Mouse (Mus musculus) fibroblast of lung, adult 2 months (primary cell): ENCODE data around the gene Spock2.
"Not testable (repeated sequence)": the region's sequence is repeated elsewhere in the genome, so short reads cannot be mapped to it uniquely, and the experiment has no call there.

Source experiments
- DNase-seq: peaks from one replicate; pipeline ENCODE4 v3.0.0-alpha.2; 2011; ENCODE audit warnings: low read depth

Spock2 gene

DNA sequence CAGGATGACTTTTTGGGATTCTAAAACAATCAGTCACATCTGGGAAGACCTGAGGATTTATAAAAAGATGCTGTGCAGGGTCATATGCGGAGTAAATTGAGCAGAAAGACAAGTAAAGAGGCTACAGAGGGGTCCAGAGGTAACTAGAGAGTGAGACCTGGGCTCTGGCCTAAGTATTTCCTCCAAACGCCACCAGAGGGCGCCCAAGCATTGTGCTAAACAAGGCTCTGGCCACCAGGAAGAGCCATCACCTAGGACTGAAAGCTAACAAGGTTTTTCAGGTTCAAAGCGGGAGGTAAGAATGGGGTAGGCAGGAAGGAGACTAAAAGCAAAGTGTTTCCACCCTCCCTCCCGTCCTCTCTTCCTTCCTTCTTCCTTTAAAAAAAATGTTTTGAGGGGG is 42.1 kb downstream of the Spock2 start:
- DNase-seq: peak; percentile 27

- DNase-seq: peak; percentile 48
Observed at GRCm38 (mm10) chr10:60151107-60151663, 45.2 kb downstream of the Spock2 start.

GRCm38 (mm10) chr10:60156016-60156415 is 50.0 kb downstream of the Spock2 start:
- DNase-seq: no peak

DNA sequence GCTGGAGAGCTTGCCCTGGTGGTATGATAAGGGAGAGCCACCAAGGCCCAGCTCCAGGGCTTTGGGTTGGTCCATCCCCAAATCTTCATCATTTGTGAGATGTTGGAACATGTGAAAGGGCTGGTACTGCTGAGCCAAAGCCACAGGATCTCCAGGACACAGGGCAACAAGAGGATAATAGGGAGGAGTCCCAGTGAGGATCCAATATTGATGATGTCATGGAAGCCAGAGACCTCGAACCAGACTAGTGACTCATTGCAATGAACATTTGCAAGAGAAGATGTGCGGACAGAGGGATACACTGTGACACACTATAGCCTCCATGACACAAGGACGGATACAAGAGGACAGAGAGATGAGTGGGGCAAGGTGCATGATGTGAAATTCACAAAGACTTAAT is 52.1 kb downstream of the Spock2 start:
- DNase-seq: no peak

GRCm38 (mm10) chr10:60161397-60161796 is 55.4 kb downstream of the Spock2 start:
- not testable (repeated sequence) for DNase-seq

- not testable (repeated sequence) for DNase-seq
Observed at GRCm38 (mm10) chr10:60162184-60162972, 56.4 kb downstream of the Spock2 start.

DNA sequence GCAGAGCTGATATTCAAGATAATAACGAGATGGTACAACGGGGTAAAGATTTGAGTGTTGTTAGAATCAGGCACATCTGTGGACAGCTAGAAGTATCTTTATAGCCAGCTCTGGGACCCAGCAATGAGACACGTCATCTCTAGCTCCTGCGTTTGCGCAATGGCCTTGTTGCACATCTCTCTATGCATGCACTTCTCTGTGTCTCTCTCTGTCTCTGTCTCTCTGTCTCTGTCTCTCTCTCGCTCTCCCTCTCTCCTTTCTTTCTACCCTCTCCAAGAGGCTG is 56.9 kb downstream of the Spock2 start:
- DNase-seq: no peak

GRCm38 (mm10) chr10:60164869-60165268 is 58.9 kb downstream of the Spock2 start:
- no peak for DNase-seq

GRCm38 (mm10) chr10:60166068-60166467 is 60.0 kb downstream of the Spock2 start:
- DNase-seq: no peak

GRCm38 (mm10) chr10:60168306-60168705 is 62.3 kb downstream of the Spock2 start:
- DNase-seq: no peak

DNA sequence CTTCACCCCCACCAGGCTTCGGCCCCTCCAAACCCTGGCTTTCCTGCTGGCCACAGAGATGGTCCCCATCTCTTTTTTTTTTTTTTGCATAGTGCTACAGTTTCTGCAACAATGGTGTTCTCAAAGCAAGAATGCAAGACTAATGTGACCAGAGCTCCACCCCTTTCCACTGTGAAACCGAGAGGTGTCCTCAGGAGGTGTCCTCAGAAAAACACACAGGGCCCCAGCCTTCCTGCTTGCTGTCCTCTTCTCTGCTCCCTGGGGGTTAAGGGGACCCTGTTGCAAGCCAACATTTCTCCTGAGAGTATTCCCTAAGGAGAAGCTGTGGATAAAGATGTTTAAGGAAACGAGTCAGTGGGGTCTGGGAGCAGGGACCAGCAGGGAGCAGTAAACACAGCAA is 62.9 kb downstream of the Spock2 start:
- DNase-seq: no peak

- DNase-seq: no peak
Observed at GRCm38 (mm10) chr10:60170326-60171089, 64.5 kb downstream of the Spock2 start.

DNA sequence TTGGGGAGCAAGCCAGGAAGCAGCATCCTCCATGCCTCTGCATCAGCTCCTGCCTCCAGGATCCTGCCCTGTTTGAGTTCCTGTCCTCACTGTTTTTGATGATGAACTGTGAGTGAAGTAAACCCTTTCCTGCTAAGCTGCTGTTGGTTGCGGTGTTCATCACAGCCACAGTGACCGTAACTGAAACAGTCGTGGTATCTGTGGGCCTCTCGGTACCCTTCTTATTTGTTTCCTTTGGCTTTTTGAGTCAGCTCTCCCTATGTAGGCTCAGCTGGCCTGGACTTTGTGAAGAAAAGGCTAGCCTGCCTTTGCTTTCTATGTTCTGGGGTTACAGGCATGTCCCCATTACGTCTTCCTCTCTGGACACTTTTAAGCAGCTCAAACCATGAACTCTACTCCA is 65.3 kb downstream of the Spock2 start:
- DNase-seq: no peak

- DNase-seq: no peak
Observed at GRCm38 (mm10) chr10:60172306-60172705, 66.3 kb downstream of the Spock2 start.

DNA sequence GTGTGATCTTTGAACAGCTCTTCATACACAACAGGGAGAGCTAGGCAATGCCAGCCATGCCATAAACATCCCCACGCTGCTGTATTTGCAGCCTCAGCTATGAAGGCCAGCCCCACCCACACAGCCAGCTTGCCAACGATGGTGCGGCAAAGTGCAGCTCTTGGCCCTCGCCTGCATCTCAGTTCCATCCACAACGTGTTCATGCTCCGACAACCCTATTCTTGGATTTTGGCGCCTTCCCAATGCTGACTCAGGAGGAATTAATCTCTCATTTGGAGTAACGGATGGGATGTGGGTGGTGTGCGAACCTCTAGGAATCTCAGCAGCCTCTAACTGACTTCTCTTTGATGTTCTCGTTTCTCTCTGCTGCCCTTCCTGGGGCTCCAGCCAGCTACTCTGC is 67.0 kb downstream of the Spock2 start:
- DNase-seq: no peak

GRCm38 (mm10) chr10:60174506-60174905 is 68.5 kb downstream of the Spock2 start:
- no peak for DNase-seq

DNA sequence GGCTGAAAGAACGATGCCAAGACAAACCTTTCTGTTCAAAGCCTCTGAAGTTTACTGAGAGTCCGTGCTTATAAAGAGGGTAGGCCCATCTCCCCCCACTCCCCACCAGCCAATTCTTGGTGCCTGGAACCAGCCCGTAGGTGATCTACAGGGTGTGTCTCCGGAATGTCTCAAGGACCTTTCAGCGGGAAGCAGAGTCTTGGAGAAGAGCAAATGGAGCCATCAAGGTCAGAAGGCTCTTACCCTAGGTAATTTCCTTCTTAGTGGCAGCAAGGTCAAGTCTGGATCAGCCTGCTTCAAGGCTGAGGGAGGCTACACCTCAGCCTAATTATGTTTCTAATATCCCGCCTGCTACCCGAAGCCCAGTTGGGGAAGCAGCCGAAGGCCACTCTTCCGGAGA is 69.3 kb downstream of the Spock2 start:
- not testable (repeated sequence) for DNase-seq
